Mouse (Mus musculus): ENCODE results near the gene Zcchc17. TPM values are rescaled to one million over a fixed set of nuclear protein-coding genes. Genes with fewer than 3 reads are reported as not detected.

Zcchc17 gene
- polyA plus RNA-seq, 1 experiment from 2014 or later = 76.8 TPM

DNA sequence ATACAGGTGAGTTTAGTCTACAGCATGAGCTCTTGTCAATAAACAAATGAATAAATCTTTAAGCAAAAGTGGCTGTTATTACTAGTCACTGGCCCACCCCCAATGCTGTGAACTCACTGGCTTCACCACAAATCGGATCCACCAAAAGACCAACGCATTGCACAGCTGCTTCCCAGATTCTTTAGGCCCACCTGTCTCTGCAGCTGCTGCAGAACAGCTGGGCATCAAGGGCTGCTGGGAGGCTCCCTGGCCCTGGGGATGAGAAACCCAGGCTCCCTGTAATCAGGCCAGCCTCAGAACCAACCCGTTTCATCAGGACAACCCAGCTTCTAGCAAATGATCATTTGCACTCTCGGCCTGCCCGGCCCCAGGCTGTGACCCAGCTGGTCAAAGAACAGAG, 76.9 kb downstream of the Zcchc17 start:
- ATAC-seq (ENCODE audit: insufficient number of reproducible peaks, insufficient read depth, low FRiP score, low TSS enrichment, low read depth) = no peak

DNA sequence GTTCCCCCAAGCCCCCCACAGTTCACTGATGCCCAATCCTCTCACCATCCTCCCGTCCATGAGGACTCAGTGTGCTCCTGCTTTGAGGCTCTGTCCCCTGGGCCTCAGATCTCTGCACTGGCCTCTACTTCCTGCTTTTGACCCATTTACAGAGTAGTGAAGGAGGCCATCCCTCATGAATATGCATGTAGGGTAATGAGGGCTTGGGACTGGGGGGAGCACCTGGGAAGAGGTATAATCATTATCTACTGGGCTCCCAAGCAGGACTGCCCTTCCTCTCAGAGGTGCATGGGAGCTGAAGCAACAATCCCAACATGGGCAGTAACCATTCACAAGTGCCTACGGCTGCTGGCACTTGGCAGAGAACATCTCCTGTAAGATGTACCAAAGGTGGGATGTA, 80.6 kb downstream of the Zcchc17 start, which contains the start of gene Serinc2:
Gene Serinc2 (minus strand): TSS at position 101 of the 400 bp plus-strand sequence.
- Histone ChIP-seq H3K9ac (replicated peaks) (no peak within 1 kb of the TSS), H3K9me3 (no peaks in the 10 kb centered on the region), H3K4me3 (replicated peaks) (no peak within 1 kb of the TSS), H3K36me3 (no peaks in the 10 kb centered on the region), H3K4me2 (no peak within 1 kb of the TSS), H3K4me1 (replicated peaks) (peaks cover 5% of the 10 kb centered on the region; the same call in 1 of the 2 replicates), H3K27me3 (peaks cover 26% of the 10 kb centered on the region), H3K27ac (no peak within 1 kb of the TSS)
- WGBS = 71% methylated on average over 2 of the region's 2 CpGs
- no peak for ATAC-seq (ENCODE audit: insufficient number of reproducible peaks, insufficient read depth, low FRiP score, low TSS enrichment, low read depth)

More for the DNA sequence above, 76.9 kb downstream of the Zcchc17 start:
- Histone ChIP-seq H3K36me3 (no peaks in the 10 kb centered on the region), H3K4me2 (no peak overlapping the region), H3K27me3 (peaks cover 31% of the 10 kb centered on the region; the same call in 1 of the 2 replicates), H3K9me3 (no peaks in the 10 kb centered on the region), H3K9ac (replicated peaks) (no peak overlapping the region), H3K27ac (no peak overlapping the region), H3K4me1 (replicated peaks) (no peaks in the 10 kb centered on the region), H3K4me3 (replicated peaks) (no peak overlapping the region)
- 54% methylated on average over 5 of the region's 5 CpGs for WGBS

- no peak overlapping the region for H3K4me2 ChIP-seq
- H3K27ac ChIP-seq = no peak overlapping the region
- no peak overlapping the region for H3K9ac ChIP-seq (replicated peaks)
- ATAC-seq (ENCODE audit: insufficient number of reproducible peaks, insufficient read depth, low FRiP score, low TSS enrichment, low read depth) = no peak
- peaks cover 2% of the 10 kb centered on the region; the same call in 1 of the 2 replicates for H3K36me3 ChIP-seq
- 65% methylated on average over 7 of the region's 7 CpGs for WGBS
- peaks cover 26% of the 10 kb centered on the region for H3K27me3 ChIP-seq
- H3K9me3 ChIP-seq = no peaks in the 10 kb centered on the region
- peaks cover 16% of the 10 kb centered on the region for H3K4me1 ChIP-seq (replicated peaks)
- H3K4me3 ChIP-seq (replicated peaks) = no peak overlapping the region
Measured at GRCm38 (mm10) chr4:130276573-130277176, 83.1 kb downstream of the Zcchc17 start.

DNA sequence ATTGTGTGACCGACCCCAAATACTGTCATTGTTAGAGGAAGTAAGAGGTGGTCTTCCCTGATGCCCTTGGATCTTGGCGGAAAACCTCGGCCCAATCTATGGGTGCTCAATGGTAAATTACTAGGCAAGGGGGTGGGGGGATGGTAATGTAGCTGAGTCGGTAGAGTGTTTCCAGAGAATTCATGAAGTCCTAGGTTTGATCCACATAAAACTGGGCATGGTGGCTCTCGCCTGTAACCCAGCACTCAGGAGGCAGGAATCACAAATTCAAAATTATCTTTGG, 84.0 kb downstream of the Zcchc17 start:
- Histone ChIP-seq H3K9me3 (no peaks in the 10 kb centered on the region), H3K4me3 (replicated peaks) (peak overlapping the region; percentile 90), H3K36me3 (peaks cover 11% of the 10 kb centered on the region), H3K27me3 (peaks cover 26% of the 10 kb centered on the region), H3K27ac (peak overlapping the region; percentile 96), H3K4me2 (peak overlapping the region; percentile 82), H3K9ac (replicated peaks) (peak overlapping the region; percentile 98), H3K4me1 (replicated peaks) (peaks cover 16% of the 10 kb centered on the region)
- ATAC-seq (ENCODE audit: insufficient number of reproducible peaks, insufficient read depth, low FRiP score, low TSS enrichment, low read depth) = no peak
- whole genome bisulfite sequencing = 44% methylated on average over 5 of the region's 5 CpGs

DNA sequence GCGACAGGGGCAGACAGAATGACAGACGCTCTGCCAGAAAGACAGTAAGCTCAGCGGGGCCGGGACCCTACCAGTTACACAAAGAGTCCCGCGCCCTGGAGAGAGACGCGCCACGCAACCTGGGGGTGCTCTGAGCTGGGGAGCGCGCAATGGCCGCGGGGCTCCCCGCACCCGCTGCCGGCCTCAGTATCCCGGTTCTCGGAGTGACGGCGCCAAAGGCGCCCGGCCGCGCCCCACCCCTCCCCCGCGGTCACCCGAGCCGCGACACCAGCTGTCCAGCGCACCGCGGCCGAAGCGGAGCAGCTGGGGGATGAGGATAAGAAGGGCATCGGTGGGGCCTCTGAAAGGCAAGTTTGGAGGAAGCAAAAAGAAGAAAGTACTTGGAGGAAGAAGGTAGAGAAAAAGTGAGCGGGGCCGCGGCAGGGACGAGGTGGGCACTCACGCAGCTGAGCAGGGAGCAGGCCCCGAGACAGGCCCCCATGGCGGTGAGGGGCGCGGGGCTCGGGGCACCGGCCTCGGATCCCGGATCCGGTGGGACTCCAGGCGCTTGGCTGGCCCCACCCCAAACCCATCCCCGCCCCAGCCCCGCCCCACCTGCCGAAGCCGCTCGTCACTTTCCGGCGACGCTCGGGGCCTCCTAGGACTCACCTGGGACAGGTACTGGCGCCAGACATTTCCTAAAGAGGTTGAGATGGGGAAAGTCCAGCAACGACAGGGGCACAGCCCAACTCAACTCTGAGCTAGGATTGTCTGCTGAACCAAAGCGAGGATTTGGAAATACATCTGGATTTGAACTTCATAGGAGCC, 84.5 kb downstream of the Zcchc17 start:
- peaks cover 22% of the 10 kb centered on the region for H3K27me3 ChIP-seq
- H3K4me2 ChIP-seq = peak overlapping the region; percentile 82
- ATAC-seq (ENCODE audit: insufficient number of reproducible peaks, insufficient read depth, low FRiP score, low TSS enrichment, low read depth) = peak; percentile 58
- H3K36me3 ChIP-seq = peaks cover 15% of the 10 kb centered on the region
- peak overlapping the region; percentile 98 for H3K9ac ChIP-seq (replicated peaks)
- WGBS = under 1% methylated on average over 62 of the region's 62 CpGs
- H3K4me3 ChIP-seq (replicated peaks) = peak overlapping the region; percentile 90
- peak overlapping the region; percentile 96 for H3K27ac ChIP-seq
- no peaks in the 10 kb centered on the region for H3K9me3 ChIP-seq
- H3K4me1 ChIP-seq (replicated peaks) = peaks cover 16% of the 10 kb centered on the region

DNA sequence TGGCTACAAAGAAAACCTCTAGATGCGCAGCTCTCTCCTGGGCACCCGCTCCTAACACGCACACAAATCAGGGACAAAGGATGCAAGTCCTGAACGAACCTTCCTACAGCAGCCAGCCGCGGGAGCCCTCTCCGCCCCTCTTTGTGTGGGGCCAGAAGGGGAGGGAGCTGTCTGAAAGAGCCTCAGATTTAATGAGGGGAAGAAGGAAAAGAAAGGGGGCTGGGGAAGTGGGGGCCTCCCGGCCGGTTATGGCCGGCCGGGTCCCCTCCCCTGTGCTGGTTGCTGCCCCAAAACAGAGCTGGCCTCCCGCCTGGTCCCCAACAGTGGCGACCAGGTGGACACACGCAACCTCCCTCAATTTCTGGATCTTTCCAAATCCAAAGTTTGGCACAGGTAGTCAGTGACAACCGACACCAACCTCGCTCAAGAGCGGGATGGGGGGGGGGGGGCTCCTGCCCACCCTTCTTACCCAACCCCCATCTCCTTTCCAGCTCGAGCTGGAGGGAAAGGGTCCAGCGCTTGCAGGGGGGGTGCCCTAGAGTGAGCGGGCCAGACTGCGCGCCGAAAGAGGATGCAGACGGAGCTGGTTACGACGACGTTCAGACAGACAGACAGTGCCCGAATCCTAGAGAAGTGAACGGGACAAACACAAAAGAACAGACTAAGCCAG, 85.3 kb downstream of the Zcchc17 start:
- peaks cover 22% of the 10 kb centered on the region for H3K36me3 ChIP-seq
- no peaks in the 10 kb centered on the region for H3K9me3 ChIP-seq
- H3K4me1 ChIP-seq (replicated peaks) = peaks cover 16% of the 10 kb centered on the region
- H3K4me2 ChIP-seq = peak overlapping the region; percentile 82
- H3K27ac ChIP-seq = peak overlapping the region; percentile 96
- H3K27me3 ChIP-seq = peaks cover 22% of the 10 kb centered on the region
- peak overlapping the region; percentile 98 for H3K9ac ChIP-seq (replicated peaks)
- ATAC-seq (ENCODE audit: insufficient number of reproducible peaks, insufficient read depth, low FRiP score, low TSS enrichment, low read depth) = peak; percentile 83
- under 1% methylated on average over 28 of the region's 29 CpGs for WGBS
- peak overlapping the region; percentile 90 for H3K4me3 ChIP-seq (replicated peaks)

DNA sequence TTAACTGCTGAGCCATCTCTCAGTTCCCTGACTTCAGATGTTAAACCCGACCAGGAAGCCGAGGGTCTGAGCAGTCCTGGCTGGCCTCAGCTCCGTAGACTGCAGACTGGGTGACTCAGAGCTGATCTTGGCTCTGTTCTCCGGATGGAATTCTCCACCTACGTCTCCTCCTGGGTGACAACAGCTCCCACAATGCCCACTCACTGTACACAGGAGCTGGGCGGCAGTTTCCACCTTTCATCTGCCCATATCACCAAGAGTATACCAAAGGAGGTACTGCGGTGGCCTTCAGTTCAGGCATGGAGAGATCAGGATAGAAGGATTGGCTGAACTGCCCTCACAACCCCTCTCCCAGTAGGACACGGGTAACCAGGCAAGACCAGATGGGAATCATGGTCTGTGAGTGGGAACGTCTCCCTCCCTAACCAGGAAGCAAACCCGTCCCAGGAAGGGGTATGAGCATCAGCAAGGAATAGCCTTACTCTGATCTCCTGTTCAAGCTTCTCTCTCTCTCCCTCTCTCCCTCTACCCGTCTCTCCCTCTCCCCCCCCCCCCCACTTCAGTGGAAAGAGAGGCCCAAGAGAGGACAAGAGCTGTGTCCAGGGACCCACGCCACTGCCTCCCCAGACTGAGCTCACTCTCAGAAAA, 85.9 kb downstream of the Zcchc17 start:
- peaks cover 28% of the 10 kb centered on the region for H3K36me3 ChIP-seq
- peak; percentile 5; the same call in 1 of the 2 replicates for ATAC-seq (ENCODE audit: insufficient number of reproducible peaks, insufficient read depth, low FRiP score, low TSS enrichment, low read depth)
- peak overlapping the region; percentile 98 for H3K9ac ChIP-seq (replicated peaks)
- H3K4me3 ChIP-seq (replicated peaks) = peak overlapping the region; percentile 90
- H3K4me2 ChIP-seq = peak overlapping the region; percentile 82
- 10% methylated on average over 11 of the region's 12 CpGs for WGBS
- peaks cover 16% of the 10 kb centered on the region for H3K4me1 ChIP-seq (replicated peaks)
- no peaks in the 10 kb centered on the region for H3K9me3 ChIP-seq
- peak overlapping the region; percentile 96 for H3K27ac ChIP-seq
- H3K27me3 ChIP-seq = peaks cover 17% of the 10 kb centered on the region

GRCm38 (mm10) chr4:130270611-130271347, 89.0 kb downstream of the Zcchc17 start:
- Histone ChIP-seq H3K9me3 (no peaks in the 10 kb centered on the region), H3K4me3 (replicated peaks) (no peak overlapping the region), H3K27ac (no peak overlapping the region), H3K27me3 (no peaks in the 10 kb centered on the region), H3K36me3 (peaks cover 31% of the 10 kb centered on the region), H3K9ac (replicated peaks) (no peak overlapping the region), H3K4me2 (no peak overlapping the region), H3K4me1 (replicated peaks) (peaks cover 30% of the 10 kb centered on the region)
- ATAC-seq (ENCODE audit: insufficient number of reproducible peaks, insufficient read depth, low FRiP score, low TSS enrichment, low read depth) = no peak
- WGBS = 85% methylated on average over 6 of the region's 6 CpGs

DNA sequence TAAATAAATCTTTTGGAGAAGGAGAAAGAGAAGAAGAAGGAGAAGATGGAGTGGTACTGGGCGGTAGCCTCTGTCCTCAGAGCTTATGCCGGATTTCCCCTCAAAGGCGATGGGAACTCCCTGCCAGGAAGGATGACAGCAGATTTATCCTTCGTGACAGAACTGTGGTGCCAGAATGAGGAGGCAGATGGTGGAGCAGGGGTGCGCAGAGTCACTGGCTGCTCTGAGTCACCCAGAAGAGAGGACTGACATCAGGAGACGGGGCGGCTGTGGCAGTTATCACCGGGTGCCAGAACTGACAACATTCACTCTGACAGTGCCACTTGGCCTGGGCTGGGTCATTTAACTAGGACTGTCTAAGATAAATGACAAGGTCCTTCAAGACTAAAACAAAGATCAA, 89.7 kb downstream of the Zcchc17 start:
- Histone ChIP-seq H3K4me3 (replicated peaks) (no peak overlapping the region), H3K36me3 (peaks cover 31% of the 10 kb centered on the region), H3K4me2 (no peak overlapping the region), H3K9me3 (no peaks in the 10 kb centered on the region), H3K9ac (replicated peaks) (no peak overlapping the region), H3K27me3 (no peaks in the 10 kb centered on the region), H3K4me1 (replicated peaks) (peaks cover 26% of the 10 kb centered on the region), H3K27ac (no peak overlapping the region)
- ATAC-seq (ENCODE audit: insufficient number of reproducible peaks, insufficient read depth, low FRiP score, low TSS enrichment, low read depth) = no peak
- WGBS = 86% methylated on average over 8 of the region's 8 CpGs

DNA sequence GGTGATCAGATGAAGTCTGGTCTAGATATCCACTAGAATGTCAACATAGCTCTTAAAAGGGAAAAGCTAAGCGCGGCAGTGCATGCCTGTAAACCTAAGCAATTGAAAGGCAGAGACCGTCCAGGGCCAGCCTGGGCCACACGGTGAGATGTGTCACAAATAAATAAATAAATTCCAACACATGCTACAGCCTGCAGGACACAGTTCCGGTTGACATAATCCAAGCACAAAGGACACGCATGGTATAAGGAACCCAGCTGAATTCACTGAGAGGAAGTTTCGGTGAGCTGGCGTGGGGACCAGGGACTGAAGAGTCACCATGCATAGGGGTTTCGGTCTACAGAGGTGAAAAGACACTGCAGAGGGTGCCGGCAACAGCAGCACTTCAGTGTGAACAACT, 91.0 kb downstream of the Zcchc17 start:
- no peak for ATAC-seq (ENCODE audit: insufficient number of reproducible peaks, insufficient read depth, low FRiP score, low TSS enrichment, low read depth)
- WGBS = 88% methylated on average over 10 of the region's 10 CpGs
- no peak overlapping the region for H3K4me2 ChIP-seq
- H3K9ac ChIP-seq (replicated peaks) = no peak overlapping the region
- no peak overlapping the region for H3K27ac ChIP-seq
- H3K4me1 ChIP-seq (replicated peaks) = peaks cover 38% of the 10 kb centered on the region
- H3K4me3 ChIP-seq (replicated peaks) = no peak overlapping the region
- no peaks in the 10 kb centered on the region for H3K9me3 ChIP-seq
- peaks cover 6% of the 10 kb centered on the region; the same call in 1 of the 2 replicates for H3K27me3 ChIP-seq
- peaks cover 36% of the 10 kb centered on the region for H3K36me3 ChIP-seq
